Comparison of ENCODE assay signal across 13 mouse cellular contexts in the genomic region with DNA sequence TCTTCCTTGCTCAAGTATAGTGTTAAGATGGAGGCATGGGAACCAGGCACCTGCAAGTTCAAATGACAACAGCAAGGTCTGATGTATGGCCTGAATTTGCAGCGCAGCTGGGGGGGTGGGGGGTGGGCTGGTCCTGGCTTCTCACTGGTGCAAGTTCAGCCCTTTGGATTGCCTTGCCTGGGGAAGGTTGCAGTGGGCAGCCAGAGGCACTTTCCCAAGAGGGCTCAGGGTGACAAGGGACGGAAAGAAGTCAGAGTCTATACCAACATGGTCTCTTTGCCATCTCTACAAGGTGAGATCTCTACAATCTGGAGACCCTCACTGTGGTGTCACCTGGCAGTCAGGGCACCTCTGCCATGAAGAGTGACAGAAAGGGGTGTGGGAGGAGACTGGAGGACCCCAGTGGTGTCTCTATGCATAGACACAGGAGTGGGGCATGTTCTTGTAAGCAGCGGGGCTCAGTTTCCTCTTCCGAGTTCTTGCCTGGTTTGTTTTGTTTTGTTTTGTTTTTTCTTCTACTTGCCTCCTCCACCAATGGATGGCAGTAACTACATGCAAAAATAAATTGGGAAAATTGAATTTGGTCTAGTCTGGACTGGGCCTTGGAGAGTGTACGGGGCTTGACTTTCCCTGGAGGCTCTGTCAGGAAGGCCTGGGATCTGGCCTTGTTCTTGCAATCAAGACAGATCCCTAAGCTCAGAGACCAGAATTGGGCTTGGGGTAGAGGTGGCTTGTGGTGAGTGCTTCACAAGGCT.
DNase-seq lines count a peak whose midpoint lies in the region; ATAC-seq and TF ChIP-seq lines count a peak whose summit lies in the region.
"Had no signal": no experiment of that assay in that cellular context is flagged by ENCODE, and none has a peak within 500 bp of the region (broad histone marks: within the 10 kb centered on the region; RNA-seq: fewer than 3 reads in every experiment).

No protein-coding gene starts in this region.

- H3K36me3 ChIP-seq in midbrain, postnatal 0 days (ENCODE audit: insufficient read depth, low read length) = no peaks in the 10 kb centered on the region
- H3K36me3 ChIP-seq: limb, embryonic 12.5 days had no signal

- peak overlapping the region; percentile 77 for H3K27ac ChIP-seq in gastrocnemius, adult 2 months
- no peak overlapping the region for H3K27ac ChIP-seq in midbrain, postnatal 0 days (ENCODE audit: low read depth, low read length)
- H3K27ac ChIP-seq: limb, embryonic 12.5 days had no signal

- H3K4me2 ChIP-seq in midbrain, postnatal 0 days (ENCODE audit: low read depth, low read length, poor library complexity, severe bottlenecking) = no peak overlapping the region
- H3K4me2 ChIP-seq: limb, embryonic 12.5 days had no signal

- H3K9me3 ChIP-seq in midbrain, postnatal 0 days (ENCODE audit: low read length) = no peaks in the 10 kb centered on the region
- H3K9me3 ChIP-seq: limb, embryonic 12.5 days had no signal

- intact Hi-C loops in gastrocnemius, adult 2 months (cut with DNase I) = loop anchor here (5.0 kb wide), 1 partner anchor 53 kb away; no protein-coding TSS in a partner anchor
- intact Hi-C loops in gastrocnemius, postnatal 14 days (cut with DNase I; ENCODE audit: low total_unique reads) = no loop called here

- no peaks in the 10 kb centered on the region for H3K4me1 ChIP-seq in midbrain, postnatal 0 days (ENCODE audit: insufficient read depth, low read length)
- H3K4me1 ChIP-seq: limb, embryonic 12.5 days had no signal

- 82% methylated on average over 5 of the region's 5 CpGs for WGBS in midbrain, postnatal 0 days

- ATAC-seq in midbrain, postnatal 0 days (ENCODE audit: low FRiP score) = no peak
- ATAC-seq: CD4-positive, CD25-positive, alpha-beta regulatory T cell, adult 4 months; inflammation-experienced regulatory T-cells, adult 6 months had no signal

- TF ChIP-seq CTCF in gastrocnemius, adult 2 months (IDR thresholded peaks at IDR 0.05) = no peak
- TF ChIP-seq CTCF in midbrain, postnatal 0 days (IDR thresholded peaks at IDR 0.05) = peak; percentile 46

- no peak overlapping the region for H3K9ac ChIP-seq in midbrain, postnatal 0 days (replicated peaks; ENCODE audit: low read length, poor library complexity, severe bottlenecking)
- H3K9ac ChIP-seq: limb, embryonic 12.5 days had no signal

- H3K4me3 ChIP-seq in gastrocnemius, adult 2 months = no peak overlapping the region
- H3K4me3 ChIP-seq in midbrain, postnatal 0 days (ENCODE audit: low read depth, low read length) = no peak overlapping the region
- H3K4me3 ChIP-seq: limb, embryonic 12.5 days had no signal

- no peaks in the 10 kb centered on the region for H3K27me3 ChIP-seq in midbrain, postnatal 0 days (ENCODE audit: insufficient read depth, low read length)
- H3K27me3 ChIP-seq: limb, embryonic 12.5 days had no signal

- no peak for DNase-seq in gastrocnemius, adult 2 months
- DNase-seq in gastrocnemius, postnatal 14 days = no peak
- DNase-seq in layer of hippocampus, postnatal 14 days (ENCODE audit: low spot score in 2 of 2) = peak; percentile 21 to 28
- no peak for DNase-seq in layer of hippocampus, adult 18-20 months (ENCODE audit: low spot score in 2 of 2)
- DNase-seq in cerebellum, adult 9-10 months = peak; percentile 56
- DNase-seq in midbrain, postnatal 0 days (ENCODE audit: low spot score) = peak; percentile 35
- DNase-seq in ovary, postnatal 10 days (ENCODE audit: low spot score) = no peak
- DNase-seq: embryo, embryonic 11 days; kidney, postnatal 14 days; lung, postnatal 4 days had no signal

Comparison
In these comparisons a context has a peak if more than half of its experiments do, and no peak if none do; other contexts are left out.
1. DNase-seq: peak in layer of hippocampus, postnatal 14 days (2 of 2), cerebellum, adult 9-10 months (single experiment) and midbrain, postnatal 0 days (single experiment); none in gastrocnemius, adult 2 months (single experiment), gastrocnemius, postnatal 14 days (single experiment), layer of hippocampus, adult 18-20 months (0 of 2) and ovary, postnatal 10 days (single experiment).